In the genomic region with DNA sequence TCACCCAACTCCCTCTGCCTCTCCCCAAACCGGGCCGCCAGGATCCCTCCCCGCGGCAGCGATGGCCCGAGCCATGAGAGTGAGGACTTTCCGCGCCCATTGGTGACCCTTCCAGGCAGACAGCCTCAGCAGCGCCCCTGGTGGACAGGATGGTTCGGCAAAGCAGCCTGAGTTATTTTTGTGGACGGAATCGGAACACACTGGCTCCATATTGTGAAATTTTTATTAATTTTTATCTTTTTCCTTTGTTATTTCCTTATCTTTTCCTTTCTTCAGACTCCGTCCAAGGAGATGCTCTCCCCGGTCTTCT, we compare ENCODE assay signal across 9 mouse cellular contexts. TPM values are rescaled to one million over a fixed set of nuclear protein-coding genes. Genes with fewer than 3 reads are reported as not detected.
A peak's percentile ranks its signal among the peaks of the same experiment; 100 is the strongest.
DNase-seq lines count a peak whose midpoint lies in the region; TF ChIP-seq lines count a peak whose summit lies in the region.
"Had no signal": no experiment of that assay in that cellular context is flagged by ENCODE, and none has a peak within 500 bp of the region (broad histone marks: within the 10 kb centered on the region; RNA-seq: fewer than 3 reads in every experiment).

No protein-coding gene starts in this region.

- peaks cover 70% of the 10 kb centered on the region for H3K4me1 ChIP-seq in E14TG2a.4 (replicated peaks; ENCODE audit: low read depth, low read length)

- no peaks in the 10 kb centered on the region for H3K9me3 ChIP-seq in E14TG2a.4 (ENCODE audit: low read length)

- no peaks in the 10 kb centered on the region for H3K27me3 ChIP-seq in E14TG2a.4 (ENCODE audit: insufficient read depth, low read length)

- no peak overlapping the region for H3K27ac ChIP-seq in layer of hippocampus, adult 2 months
- H3K27ac ChIP-seq: macrophage had no signal

- TF ChIP-seq CTCF in layer of hippocampus, adult 2 months (conservative IDR thresholded peaks at IDR 0.05): peak; percentile 86
- TF ChIP-seq CTCF in E14TG2a.4 (conservative IDR thresholded peaks at IDR 0.05; ENCODE audit: low read length): peak; percentile 96

- H3K36me3 ChIP-seq in E14TG2a.4 (ENCODE audit: insufficient read depth, low read length): peaks cover 97% of the 10 kb centered on the region

- H3K4me3 ChIP-seq in layer of hippocampus, adult 2 months: no peak overlapping the region
- peak overlapping the region; percentile 57 for H3K4me3 ChIP-seq in E14TG2a.4 (replicated peaks; ENCODE audit: low read length)

- peak; percentile 63 to 83 for DNase-seq in adrenal gland, adult (ENCODE audit: inconsistent age in 2 of 2, low spot score in 1 of 2)
- no peak for DNase-seq in adrenal gland, adult 18-20 months (ENCODE audit: low spot score in 2 of 2)
- peak in 1 of 2 experiments; percentile 61 for DNase-seq in layer of hippocampus, adult 2 months (ENCODE audit: low spot score in 2 of 2)
- no peak for DNase-seq in layer of hippocampus, adult 9-10 months (ENCODE audit: low spot score)
- DNase-seq in cerebellum, postnatal 10 days: peak; percentile 87 to 95
- DNase-seq in kidney, postnatal 36 days: peak; percentile 37 to 87
- peak; percentile 43 for DNase-seq in thymus, postnatal 14 days

RNA-seq across cellular contexts. Expression of a gene that starts 8.0 kb away (rescaled TPM):
- total RNA-seq in adrenal gland, adult 18-20 months (2021): 10 to 100 TPM; 55.0 to 65.0 TPM
- total RNA-seq in layer of hippocampus, adult 2 months (2021): 10 to 100 TPM; 13.0 to 18.8 TPM

RNA-seq across cellular contexts. Expression of a gene that starts 12.7 kb away (rescaled TPM):
- total RNA-seq in adrenal gland, adult 18-20 months (2021): 100 to 1,000 TPM; 233 to 277 TPM
- total RNA-seq in layer of hippocampus, adult 2 months (2021): 100 to 1,000 TPM; 208 to 222 TPM

RNA-seq across cellular contexts. Expression of a gene that starts 22.9 kb away (rescaled TPM):
- total RNA-seq in adrenal gland, adult 18-20 months (2021): 10 to 100 TPM; 38.0 to 44.8 TPM
- 10 to 100 TPM; 31.3 to 36.7 TPM for total RNA-seq in layer of hippocampus, adult 2 months (2021)

RNA-seq across cellular contexts. Expression of a gene that starts 35.3 kb away (rescaled TPM):
- total RNA-seq in adrenal gland, adult 18-20 months (2021): 10 to 100 TPM; 31.1 to 40.1 TPM
- total RNA-seq in layer of hippocampus, adult 2 months (2021): 100 to 1,000 TPM in 1 of 2 experiments, 10 to 100 TPM in 1; 81.9 to 105 TPM

RNA-seq across cellular contexts. Expression of a gene that starts 41.4 kb away (rescaled TPM):
- 10 to 100 TPM; 48.2 to 54.2 TPM for total RNA-seq in adrenal gland, adult 18-20 months (2021)
- total RNA-seq in layer of hippocampus, adult 2 months (2021): 10 to 100 TPM; 63.3 to 72.1 TPM

Comparison
In these comparisons a context has a peak if more than half of its experiments do, and no peak if none do; other contexts are left out.
1. DNase-seq: peak in adrenal gland, adult (2 of 2), cerebellum, postnatal 10 days (2 of 2), kidney, postnatal 36 days (2 of 2) and thymus, postnatal 14 days (single experiment); none in adrenal gland, adult 18-20 months (0 of 2) and layer of hippocampus, adult 9-10 months (single experiment).